Mouse (Mus musculus): ENCODE data around the gene Nfil3.
A peak's percentile ranks its signal among the peaks of the same experiment; 100 is the strongest.

Gene Nfil3

DNA sequence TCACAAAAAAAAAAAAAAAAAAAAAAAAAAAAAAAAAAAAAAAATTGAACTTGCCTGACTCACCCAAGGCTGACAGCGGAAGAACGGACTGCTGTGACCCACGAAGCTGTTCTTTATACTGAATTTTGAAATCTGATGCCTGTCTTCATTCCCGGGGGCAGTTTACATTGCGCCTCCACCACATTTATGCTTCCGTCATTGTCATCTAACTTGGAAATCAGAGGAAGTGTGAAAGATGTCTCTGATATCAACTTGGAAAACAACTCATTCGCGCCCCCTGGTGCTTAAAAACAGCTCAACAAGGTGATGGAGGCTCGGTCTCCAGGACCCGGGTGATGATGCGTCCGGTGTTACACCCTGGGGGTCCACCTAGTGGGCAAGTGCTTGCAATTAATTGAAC is 1.8 kb upstream of the Nfil3 start:
- peak; percentile 81 to 91 for DNase-seq (ENCODE audit: low spot score in 2 of 2)

DNA sequence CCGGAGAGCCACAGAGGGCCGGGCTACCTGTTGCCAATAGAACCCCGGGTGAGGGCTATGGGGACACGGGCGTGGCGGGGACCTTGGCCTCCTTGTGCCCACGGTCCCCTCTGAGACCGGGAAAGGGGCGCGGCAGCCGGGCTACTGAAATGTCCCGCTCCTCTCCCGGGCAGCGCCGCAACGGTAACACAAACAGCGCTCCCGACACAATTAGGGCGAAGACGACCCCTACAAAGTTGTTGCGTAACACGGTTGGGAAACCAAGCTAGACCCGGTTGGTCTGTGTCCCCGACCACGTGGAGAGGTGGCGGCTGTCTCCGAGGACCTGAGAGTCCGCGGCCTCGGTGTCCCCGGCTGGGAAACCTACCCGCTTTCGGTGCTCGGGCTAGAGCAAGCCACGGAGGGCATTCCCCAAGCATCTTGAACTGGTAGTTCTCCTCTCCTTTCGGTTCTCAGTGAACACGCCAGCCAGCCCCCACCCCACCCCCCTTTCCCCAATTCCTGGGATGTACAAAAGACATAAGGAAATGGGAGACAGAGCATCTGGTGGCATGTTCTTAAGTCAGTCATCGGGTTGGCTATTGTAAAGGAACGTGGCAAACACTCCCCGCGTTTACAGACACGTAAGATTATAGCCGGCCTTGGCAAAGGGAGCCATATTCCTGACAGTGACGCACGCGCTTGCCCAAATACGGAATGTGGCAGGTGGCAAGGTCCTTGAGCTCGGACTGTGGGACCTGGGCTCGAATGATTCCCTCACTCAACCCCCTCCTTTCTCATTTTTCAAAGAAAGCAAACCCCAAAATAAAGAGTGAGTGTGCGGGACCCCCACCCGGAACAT is 788 bp upstream of the Nfil3 start:
- peak in 1 of 2 experiments; percentile 38 for DNase-seq (ENCODE audit: low spot score in 2 of 2)

DNA sequence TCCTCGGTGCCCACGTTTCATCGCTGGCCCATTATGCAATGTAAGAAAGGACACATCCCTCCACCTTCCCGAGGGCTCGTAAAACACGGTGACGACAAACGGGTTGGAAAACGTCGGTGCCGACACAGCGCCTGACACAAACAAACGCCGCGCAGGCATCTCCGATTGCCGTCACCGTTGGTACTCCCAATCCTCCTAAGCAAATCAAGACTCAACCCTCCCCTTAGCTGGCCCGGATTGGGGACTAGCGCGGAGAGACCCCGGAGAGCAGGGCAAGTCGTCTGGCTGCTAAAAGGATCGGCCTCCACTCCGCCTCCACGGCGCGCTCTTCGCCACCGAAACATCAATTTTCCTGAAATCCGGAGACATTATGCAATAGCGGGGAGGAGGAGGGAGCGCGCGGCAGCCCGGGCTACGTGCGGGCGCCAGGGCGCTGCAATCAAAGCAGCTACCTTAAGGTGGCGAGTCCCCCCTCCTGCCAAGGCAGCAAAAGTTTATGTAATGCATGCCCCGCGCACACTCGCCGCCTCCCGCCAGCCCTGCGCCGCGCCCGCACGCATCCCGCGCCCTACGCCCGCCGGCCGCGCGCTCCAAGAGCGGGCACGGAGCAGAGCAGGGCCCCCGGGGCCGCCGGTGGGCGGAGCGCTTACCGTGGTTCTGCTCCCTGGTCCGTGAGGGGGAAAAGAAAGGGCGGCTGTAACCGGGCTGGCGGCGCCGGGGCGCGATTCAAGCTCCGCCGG is 492 bp downstream of the Nfil3 start:
- peak; percentile 40 to 78 for DNase-seq (ENCODE audit: low spot score in 2 of 2)

DNA sequence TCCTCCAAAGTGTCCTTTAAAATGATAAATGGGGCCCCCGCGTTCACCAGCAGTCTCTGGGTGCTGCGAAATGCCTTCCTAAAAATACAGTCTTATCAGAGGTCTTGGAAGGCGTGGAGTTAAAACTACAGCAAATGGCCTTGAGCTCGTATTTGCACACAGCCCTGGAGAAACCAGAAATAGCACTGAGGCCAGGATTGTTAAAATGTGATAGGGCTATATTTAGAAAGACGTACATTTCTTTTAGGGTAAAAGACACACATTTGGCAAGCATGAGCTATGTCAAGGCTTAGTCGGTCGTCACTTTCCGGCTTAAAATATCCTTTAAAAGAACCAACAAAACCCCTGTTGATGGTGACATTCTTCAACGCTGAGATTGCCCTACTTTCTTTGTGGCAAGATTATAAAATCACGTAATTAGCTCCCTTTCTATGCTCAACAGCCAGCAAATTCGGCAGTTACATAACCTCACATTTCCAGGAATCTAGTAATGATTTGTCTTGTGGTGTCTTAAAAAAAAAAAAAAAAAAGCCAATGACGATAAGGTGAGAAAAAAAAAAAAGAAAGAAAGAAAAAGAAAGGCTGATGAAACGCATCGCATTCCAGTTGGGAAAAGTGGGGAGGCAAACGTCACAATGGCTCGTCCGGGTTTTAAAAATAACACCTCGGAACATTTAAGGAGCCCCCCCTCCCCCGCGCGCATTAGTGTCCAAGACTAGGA is 1.4 kb downstream of the Nfil3 start:
- DNase-seq (ENCODE audit: low spot score in 2 of 2): no peak

DNA sequence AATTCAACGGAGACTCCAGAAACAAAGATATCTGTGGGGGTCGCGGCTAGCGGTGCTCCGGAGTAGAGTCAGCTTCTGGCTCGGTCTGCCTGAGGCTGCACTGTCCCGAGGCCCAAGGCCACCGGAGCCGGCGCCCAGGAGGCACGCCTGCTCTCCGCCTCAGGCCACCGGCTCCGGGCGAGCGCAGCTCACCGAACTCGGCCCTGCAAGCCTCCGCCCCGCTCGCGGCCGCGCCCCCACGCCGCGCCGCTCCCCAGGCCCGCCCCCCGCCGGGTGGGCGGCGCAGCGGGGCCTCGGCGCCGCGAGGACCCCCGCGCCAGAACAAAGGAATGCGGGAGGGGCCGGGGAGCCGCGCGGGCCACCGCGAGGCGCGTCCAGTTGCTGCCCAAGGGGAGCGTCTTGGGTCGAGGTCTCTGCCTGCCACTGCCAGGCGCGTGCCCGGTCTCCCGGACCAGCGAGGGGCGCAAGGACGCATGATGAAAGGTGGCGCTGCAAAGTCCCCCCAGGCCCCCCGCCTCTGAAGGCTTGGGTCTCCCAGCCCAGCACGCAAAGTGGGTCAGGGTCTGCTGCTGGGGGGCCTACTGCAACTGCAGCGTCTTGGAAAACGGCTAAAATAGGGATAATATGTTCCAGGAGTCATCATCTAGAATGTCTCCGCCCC is 2.4 kb downstream of the Nfil3 start:
- peak in 1 of 2 experiments; percentile 38 for DNase-seq (ENCODE audit: low spot score in 2 of 2)

DNA sequence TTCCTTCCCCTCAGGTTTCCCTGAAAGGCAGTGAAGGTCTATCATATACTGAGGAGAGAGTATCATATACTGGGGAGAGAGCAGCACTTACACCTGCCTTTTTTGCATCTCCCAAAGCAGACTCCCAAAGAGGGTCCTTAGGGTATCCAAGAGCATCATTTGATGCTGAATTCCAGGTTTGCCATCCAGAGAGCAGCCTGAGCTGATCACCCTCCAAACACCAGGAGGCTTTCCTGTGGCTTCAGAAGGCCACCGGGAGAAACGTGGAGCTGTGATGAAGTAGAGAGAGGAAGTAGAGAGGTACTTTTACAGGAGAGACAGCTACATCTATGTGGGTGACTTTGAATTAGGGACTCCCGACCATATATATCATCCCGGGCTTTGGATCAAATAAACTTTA is 3.1 kb downstream of the Nfil3 start:
- no peak for DNase-seq (ENCODE audit: low spot score in 2 of 2)

DNA sequence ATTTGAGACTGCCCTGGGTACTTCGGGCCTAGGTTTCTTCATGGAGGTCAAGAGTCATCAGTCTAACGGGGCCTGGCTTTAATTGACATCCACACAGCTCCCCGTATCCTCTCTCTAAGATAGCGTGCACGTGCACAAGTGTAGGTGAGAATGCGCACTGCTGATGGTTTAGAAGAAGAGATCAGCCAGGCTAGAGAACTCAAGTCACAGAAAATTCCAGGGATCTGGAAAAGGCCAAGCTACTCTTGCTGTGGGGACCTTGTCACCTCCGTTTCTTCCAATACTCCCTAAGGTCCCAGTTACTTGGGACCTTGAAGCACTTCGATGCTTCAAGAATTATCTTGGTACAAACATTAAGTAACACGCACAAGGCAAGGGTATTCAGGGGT is 3.7 kb downstream of the Nfil3 start:
- DNase-seq (ENCODE audit: low spot score in 2 of 2): no peak

DNA sequence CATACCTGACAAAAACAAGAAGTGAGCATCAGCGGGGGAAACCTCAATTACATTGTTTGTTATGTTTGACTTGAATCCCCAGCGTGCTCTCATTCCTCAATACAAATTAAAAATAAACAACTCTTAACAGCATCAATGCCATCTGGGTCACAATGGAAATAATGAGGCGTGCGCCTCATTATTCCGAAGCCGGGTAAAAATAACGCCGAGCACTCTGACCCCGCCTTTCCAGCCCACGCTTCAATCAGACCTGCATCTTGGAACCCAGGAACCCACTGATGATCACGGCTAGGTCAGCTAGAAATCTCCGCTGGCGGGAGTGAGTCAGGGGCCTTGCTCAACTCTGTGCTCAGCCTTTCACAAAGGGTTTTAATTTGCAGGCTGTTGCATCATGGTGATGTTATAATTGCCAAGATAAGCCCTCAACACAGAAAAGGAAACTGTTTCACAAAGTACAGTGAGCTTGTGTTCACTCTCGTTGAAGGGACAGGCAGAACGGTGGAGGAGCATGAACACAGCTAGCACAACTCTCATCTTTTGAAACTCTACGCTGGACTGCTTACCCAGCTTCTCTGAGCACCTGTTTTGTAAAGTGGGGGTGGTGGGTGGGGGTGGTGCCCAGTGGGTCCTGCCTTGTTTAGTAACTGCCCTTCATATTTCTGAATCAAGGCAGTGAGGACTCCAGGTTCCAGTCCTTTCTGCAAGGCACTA is 4.2 kb downstream of the Nfil3 start:
- no peak for DNase-seq (ENCODE audit: low spot score in 2 of 2)

DNA sequence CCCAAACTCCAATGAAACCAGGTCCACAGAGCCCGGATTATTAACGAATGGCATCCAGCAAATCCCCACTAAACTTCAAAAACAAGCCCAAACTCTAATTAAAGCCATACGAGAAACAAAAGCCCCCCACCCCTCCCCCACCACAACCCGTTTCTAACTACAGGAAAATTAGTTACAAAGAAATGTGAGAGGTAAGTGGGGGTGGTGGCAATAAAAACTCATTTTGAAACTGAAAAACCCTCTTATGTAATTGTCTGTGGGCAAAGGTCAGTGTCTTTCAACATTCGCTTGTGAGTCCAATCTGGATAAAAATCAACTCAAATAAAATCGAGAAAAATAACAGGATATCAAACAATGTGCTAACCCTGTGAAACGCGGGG is 4.8 kb downstream of the Nfil3 start:
- no peak for DNase-seq (ENCODE audit: low spot score in 2 of 2)

DNA sequence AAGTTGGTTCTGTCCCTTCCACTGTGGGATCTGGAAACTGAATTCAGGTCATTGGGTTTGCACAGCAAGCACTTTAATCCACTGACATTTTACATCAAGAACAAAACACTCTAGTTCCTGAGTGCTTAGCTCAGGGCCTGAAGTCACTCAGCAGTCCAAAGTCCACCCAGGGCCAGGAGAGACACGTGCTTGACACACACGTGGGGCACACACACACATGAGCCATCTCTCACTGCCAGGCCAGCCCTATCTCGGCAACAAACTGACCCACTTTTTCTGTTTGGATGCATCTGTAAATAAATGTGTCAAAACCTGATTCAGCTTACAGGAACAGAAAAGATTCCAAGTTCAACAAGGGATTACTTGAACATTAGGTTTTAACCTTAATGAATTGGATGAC is 6.2 kb downstream of the Nfil3 start:
- DNase-seq (ENCODE audit: low spot score in 2 of 2): no peak

DNA sequence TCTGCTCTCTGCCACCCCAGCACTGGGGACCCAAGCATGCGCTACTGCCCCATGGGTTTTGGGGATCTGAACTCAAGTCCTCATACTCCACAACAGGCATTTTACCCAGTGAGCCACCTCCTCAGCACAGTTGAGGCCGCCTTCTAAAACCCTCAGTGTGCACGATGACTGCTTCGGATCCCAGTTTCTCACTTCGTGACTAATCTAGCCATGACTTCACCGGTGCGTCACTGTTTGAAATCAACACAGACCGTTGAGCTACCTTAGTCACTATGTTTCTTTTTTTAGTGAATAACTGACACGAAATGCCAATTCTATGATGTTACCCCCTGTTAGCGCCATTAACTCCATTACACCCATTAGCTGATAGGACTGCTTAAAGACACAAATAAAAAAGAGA is 7.4 kb downstream of the Nfil3 start:
- no peak for DNase-seq (ENCODE audit: low spot score in 2 of 2)

DNA sequence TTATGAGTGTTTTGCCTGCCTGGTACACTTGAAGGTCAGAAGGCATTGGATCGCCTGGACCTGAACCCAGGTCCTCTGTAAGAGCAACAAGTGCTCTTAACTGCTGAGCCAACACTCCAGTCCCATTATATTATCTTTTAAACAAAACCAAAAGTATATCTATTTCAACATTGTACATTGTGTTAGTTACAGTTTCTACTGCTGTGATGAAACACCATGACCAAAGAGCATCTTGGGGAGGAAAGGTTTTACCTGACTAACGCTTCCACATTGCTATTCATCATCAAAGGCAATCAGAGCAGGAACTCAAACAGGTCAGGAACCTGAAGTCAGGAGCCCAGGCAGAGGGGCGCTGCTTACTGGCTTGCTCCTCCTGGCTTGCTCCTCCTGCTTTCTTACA is 8.2 kb downstream of the Nfil3 start:
- no peak for DNase-seq (ENCODE audit: low spot score in 2 of 2)

DNA sequence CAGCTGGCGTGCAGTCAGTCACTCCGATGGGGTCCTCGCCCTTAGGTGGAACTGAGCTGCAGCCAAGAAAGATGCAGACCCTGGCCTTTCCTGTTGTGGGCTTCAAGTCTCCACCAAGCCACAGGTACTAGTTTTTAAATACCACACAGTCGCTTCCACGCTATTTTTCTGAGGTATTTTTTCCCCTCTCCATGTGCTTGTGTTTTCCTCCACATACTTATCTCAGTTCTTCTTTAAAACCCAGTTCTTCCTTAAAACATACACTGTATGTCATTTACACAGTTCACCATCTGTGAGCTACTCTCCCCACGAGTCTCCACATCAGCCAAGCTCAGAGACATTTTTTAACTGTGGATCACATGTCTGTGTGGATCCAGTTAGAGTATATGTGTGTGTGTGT is 10.0 kb downstream of the Nfil3 start:
- no peak for DNase-seq (ENCODE audit: low spot score in 2 of 2)

DNA sequence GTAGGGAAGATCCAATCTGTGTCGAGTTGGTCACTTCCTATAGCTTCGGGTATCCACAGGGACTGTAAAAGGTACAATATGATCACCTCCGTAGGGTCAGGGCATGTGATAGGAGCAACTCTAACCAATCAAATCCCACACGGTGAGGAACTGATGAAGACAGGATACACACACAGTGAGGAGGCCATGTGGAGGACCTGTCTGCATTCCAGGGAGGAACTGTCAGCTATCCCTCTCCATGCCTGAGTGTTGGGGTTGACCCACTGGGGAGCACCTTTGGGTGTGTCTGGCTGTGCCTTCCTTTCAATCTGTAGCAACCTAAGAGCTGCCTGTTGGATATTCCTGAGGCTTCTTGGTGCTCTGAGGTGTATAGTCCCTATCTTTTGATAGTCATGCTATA is 18.0 kb downstream of the Nfil3 start:
- DNase-seq (ENCODE audit: low spot score in 2 of 2): no peak

DNA sequence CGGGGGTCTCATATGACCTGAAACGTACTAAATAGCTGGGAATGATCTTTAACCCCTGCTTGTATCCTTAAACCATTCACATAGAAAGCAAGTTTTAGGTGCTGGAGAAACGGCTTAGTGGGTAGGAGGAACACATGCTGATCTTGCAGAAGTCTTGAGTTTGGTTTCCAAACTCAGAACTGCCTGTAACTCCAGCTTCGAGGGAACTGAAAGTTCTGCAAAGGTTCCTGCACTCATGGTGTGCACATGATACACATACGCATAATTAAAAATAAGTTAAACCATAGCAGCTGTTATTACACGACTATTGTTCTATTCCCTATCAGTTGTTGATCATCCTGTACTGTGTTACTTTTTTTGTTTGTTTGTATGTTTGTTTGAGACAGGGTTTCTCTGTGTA is 18.5 kb downstream of the Nfil3 start:
- DNase-seq (ENCODE audit: low spot score in 2 of 2): no peak

DNA sequence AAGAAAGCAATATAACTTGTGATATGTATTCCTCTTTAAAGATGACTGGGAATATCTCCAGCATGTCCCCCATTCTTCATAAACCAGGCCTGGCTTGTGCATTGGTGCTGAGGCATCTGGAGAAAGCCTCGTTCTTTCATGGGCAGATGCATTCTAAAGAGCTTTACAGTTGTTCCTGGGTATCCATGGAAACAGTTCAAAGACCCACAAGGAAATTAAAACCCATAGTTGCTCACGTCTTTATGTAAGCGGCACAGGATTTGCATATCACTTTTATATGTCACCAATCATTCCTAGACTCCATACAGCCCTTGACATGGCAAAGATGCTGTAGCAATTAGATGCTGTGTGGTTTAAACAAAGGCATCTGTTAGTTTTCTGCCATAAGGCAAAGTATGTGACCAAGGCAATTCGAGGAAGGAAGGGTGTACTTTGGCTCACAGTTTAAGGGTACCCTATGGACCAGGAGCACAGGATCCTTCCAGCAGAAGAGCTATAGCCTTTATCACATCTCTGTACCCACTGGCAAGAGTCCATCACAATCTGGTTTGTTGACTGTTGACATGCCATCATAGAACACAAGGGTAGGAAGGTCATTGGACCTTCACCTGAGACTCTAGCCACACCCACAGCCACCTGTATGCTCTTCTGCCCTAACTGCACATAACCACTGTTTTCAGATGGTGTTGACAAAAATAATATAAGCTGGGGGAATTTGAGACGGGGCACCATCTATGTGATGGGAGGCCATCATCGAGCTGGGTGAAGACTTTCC is 26.9 kb downstream of the Nfil3 start:
- DNase-seq (ENCODE audit: low spot score in 2 of 2): no peak

DNA sequence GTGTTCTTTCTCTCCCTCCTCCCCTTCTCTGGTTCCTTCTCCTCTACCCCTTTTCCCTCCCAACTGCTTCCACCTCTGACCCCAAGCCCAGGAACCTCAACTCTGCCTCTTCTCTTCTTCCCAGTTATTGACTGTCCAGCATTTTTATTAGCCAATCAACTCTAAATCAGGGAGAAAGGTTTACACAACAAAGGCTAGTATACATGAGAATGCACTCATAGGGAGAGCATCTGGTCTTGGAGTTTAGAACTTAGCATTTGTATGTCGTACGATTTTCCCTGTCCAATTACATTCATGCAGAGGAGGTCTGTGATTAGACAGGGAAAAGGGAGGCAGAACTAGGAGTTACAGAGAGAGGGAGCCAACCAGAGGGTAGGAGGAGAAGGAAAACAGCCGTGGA is 31.7 kb downstream of the Nfil3 start:
- DNase-seq (ENCODE audit: low spot score in 2 of 2): no peak

DNA sequence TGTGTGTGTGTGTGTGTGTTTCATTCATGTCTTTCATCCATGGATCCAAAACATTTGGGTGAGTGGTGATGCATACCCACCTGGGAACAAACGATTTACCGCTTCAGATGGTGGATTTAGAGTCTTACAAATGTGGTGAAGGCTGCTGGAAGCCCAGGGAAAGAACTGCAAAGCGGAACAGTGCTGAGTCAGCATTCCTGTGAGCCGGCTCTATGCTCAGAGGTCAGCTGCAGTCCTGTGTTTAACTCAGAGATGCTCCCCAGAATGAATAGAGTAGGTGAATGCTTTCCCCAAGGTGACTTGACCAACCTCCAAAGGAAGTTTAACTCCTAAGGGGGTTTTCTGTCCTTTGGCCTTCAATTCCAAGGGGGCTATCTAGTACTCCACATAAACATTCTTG is 33.3 kb downstream of the Nfil3 start:
- no peak for DNase-seq (ENCODE audit: low spot score in 2 of 2)

DNA sequence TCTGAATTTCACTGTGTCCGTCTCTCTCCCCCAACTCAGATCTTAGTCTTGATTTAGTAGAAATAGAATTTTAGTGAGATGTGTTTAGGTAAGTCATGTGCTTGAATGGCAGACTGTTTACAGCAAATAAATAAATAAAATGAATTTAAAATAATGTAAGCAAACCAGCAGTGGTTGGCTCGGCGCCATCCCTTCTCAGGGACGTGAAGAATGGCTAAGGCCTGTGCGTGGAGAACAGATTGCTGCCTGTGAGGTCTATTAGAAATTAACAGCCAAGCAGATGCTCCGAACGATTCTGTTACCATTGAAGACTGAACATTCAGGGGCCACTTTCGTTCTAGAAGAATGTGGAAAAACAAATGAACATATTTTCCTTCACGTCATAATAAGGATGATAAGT is 35.1 kb downstream of the Nfil3 start:
- DNase-seq (ENCODE audit: low spot score in 2 of 2): no peak

DNA sequence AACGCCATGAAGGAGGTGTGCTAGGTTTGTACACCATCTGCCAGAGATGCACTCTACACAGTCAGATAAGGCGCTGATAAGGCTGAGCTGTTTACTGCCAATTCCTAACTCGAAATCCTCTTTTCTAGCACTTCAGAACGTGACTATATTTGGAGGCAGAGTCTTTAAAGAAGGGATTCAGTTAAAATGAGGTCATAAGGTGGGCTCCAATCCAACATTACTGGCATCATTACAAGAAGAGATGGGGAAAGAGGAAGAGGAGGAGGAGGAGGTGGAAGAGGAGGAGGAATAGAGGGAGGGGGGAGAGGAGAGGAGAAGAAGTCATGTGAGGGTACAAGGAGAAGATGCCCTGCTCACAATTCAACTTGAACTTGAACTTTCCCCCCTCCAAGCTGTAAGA is 36.8 kb downstream of the Nfil3 start:
- no peak for DNase-seq (ENCODE audit: low spot score in 2 of 2)

DNA sequence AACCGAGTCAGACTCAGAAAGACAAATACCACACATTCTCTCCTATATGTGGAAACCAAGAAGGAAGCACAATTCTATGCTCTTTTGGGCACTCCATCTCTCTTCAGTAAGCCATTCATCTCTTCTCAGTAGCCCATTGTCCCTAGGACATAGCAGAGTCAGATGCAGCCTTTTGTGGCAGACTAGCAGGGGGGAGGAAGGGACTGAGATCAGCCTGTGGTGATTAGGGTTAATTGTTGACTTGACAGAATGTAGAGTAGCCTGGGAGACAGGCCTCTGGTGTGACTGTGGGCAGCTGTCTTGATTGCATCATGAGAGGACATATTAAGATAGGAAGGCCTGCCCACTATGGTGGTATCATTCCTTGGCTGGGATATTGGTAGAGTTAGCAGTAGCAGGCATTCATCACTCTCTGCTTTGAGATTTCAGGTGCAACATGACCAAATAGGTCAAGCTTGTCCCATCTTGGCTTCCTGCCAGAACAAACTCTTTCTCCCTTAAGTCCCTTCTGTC is 37.9 kb downstream of the Nfil3 start:
- no peak for DNase-seq (ENCODE audit: low spot score in 2 of 2)
